Comparison of ENCODE assay signal across 15 mouse cellular contexts in genomic region chr1:149891057-149891456, GRCm38 (mm10).
"Had no signal": no experiment of that assay in that cellular context is flagged by ENCODE, and none has a peak within 500 bp of the region (broad histone marks: within the 10 kb centered on the region; RNA-seq: fewer than 3 reads in every experiment).

No protein-coding gene starts in this region.

- H3K4me2 ChIP-seq: limb, embryonic 13.5 days; midbrain, embryonic 11.5 days; stomach, embryonic 15.5 days had no signal

- H3K9me3 ChIP-seq: limb, embryonic 13.5 days; stomach, embryonic 15.5 days had no signal

- H3K27ac ChIP-seq: kidney, postnatal 0 days; limb, embryonic 13.5 days; liver, embryonic 14.5 days; stomach, embryonic 15.5 days had no signal

- H3K4me3 ChIP-seq: limb, embryonic 13.5 days; stomach, embryonic 15.5 days had no signal

- H3K4me1 ChIP-seq: limb, embryonic 13.5 days; stomach, embryonic 15.5 days had no signal

- H3K36me3 ChIP-seq: limb, embryonic 13.5 days; stomach, embryonic 15.5 days had no signal

- H3K27me3 ChIP-seq: limb, embryonic 13.5 days; stomach, embryonic 15.5 days had no signal

- DNase-seq: kidney, adult 9 months; layer of hippocampus, adult 9-11 months; layer of hippocampus, postnatal 36 days; left cerebral cortex, postnatal 4 days; lung, adult 18-20 months; right cerebral cortex, postnatal 4 days; spleen, adult 18-20 months; thymus, adult 2 months; thymus, postnatal 25 days had no signal

- ATAC-seq: midbrain, embryonic 16.5 days had no signal

- H3K9ac ChIP-seq: limb, embryonic 13.5 days; liver, embryonic 14.5 days; stomach, embryonic 15.5 days had no signal
